ENCODE assay signal across 8 mouse cellular contexts in genomic region chr2:156311841-156312291, GRCm38 (mm10). TPM values are rescaled to one million over a fixed set of nuclear protein-coding genes. Genes with fewer than 3 reads are reported as not detected.
DNase-seq lines count a peak whose midpoint lies in the region; ATAC-seq and TF ChIP-seq lines count a peak whose summit lies in the region.

No protein-coding gene starts in this region.

- H3K9ac ChIP-seq in hindbrain, postnatal 0 days (replicated peaks; ENCODE audit: low read length): peak overlapping the region; percentile 86

- intact Hi-C loops in left cerebral cortex, postnatal 36 days (cut with DNase I): no loop called here

- peak overlapping the region; percentile 79 for H3K4me2 ChIP-seq in hindbrain, postnatal 0 days (ENCODE audit: low read depth, low read length)

- peak overlapping the region; percentile 78 for H3K4me3 ChIP-seq in hindbrain, postnatal 0 days (ENCODE audit: low read length)

- 2% methylated on average over 53 of the region's 53 CpGs for WGBS in hindbrain, postnatal 0 days

- TF ChIP-seq CTCF in hindbrain, postnatal 0 days (IDR thresholded peaks at IDR 0.05; ENCODE audit: low read depth): no peak

- H3K27me3 ChIP-seq in hindbrain, postnatal 0 days (ENCODE audit: insufficient read depth, low read length): no peaks in the 10 kb centered on the region

- H3K9me3 ChIP-seq in hindbrain, postnatal 0 days (ENCODE audit: low read length): no peaks in the 10 kb centered on the region

- 0 out of 2 replicates have a peak, but pooled peaks cover 4% of the 10 kb centered on the region for H3K36me3 ChIP-seq in hindbrain, postnatal 0 days (ENCODE audit: insufficient read depth, low read length)

- peak; percentile 46 for DNase-seq in cerebellum, adult 11 months
- no peak for DNase-seq in cerebellum, adult 9-11 months
- DNase-seq in cerebellum, postnatal 25 days: peak; percentile 76 to 78
- peak; percentile 77 for DNase-seq in gastrocnemius, postnatal 10 days
- DNase-seq in hindbrain, postnatal 0 days (ENCODE audit: low spot score): no peak
- DNase-seq in left cerebral cortex, postnatal 36 days (ENCODE audit: low spot score in 2 of 2): peak; percentile 70 to 76
- peak; percentile 50 to 70 for DNase-seq in spleen, adult 18-20 months

- ATAC-seq in hindbrain, postnatal 0 days: peak; percentile 76
- ATAC-seq in megakaryocyte progenitor cell, adult 5-6 weeks (replicated peaks; ENCODE audit: poor library complexity): peak; percentile 49

- H3K27ac ChIP-seq in hindbrain, postnatal 0 days: peak overlapping the region; percentile 98

- no peaks in the 10 kb centered on the region for H3K4me1 ChIP-seq in hindbrain, postnatal 0 days (ENCODE audit: insufficient read depth, low read length)

RNA-seq across cellular contexts. Expression of gene Cnbd2, which starts 0.2 kb away (rescaled TPM):
- 1 to 10 TPM; 1.5 to 1.7 TPM for total RNA-seq in gastrocnemius, postnatal 10 days (2021)
- 1.7 and 3.3 TPM in 2 replicates for total RNA-seq in hindbrain, postnatal 0 days (2014; rRNA removed)
- polyA plus RNA-seq in hindbrain, postnatal 0 days (2015; fragmentation: Nextera tagmentation; extraction: Ambion mirVana): 7.9 and 8.2 TPM in 2 replicates
- 1 to 10 TPM; 4.9 to 7.2 TPM for total RNA-seq in left cerebral cortex, postnatal 36 days (2021)
- 2.7 TPM in 2 replicates for total RNA-seq in megakaryocyte progenitor cell, adult 5-6 weeks (2015)
- total RNA-seq in megakaryocyte progenitor cell, adult 5-6 weeks (2017): 3.6 and 4.9 TPM in 2 replicates

RNA-seq across cellular contexts. Expression of gene Scand1, which starts 0.6 kb away (rescaled TPM):
- 10 to 100 TPM; 65.9 to 66.4 TPM for total RNA-seq in gastrocnemius, postnatal 10 days (2021)
- total RNA-seq in hindbrain, postnatal 0 days (2014; rRNA removed): 348 and 377 TPM in 2 replicates
- polyA plus RNA-seq in hindbrain, postnatal 0 days (2015; fragmentation: Nextera tagmentation; extraction: Ambion mirVana): 129 and 132 TPM in 2 replicates
- total RNA-seq in left cerebral cortex, postnatal 36 days (2021): 100 to 1,000 TPM in 1 of 2 experiments, 10 to 100 TPM in 1; 86.2 to 105 TPM
- total RNA-seq in megakaryocyte progenitor cell, adult 5-6 weeks (2015): 1.8 and 4.2 TPM in 2 replicates
- total RNA-seq in megakaryocyte progenitor cell, adult 5-6 weeks (2017): 5.6 and 17.2 TPM in 2 replicates

Comparison
In these comparisons a context has a peak if more than half of its experiments do, and no peak if none do; other contexts are left out.
1. DNase-seq: peak in cerebellum, adult 11 months (single experiment), cerebellum, postnatal 25 days (2 of 2), gastrocnemius, postnatal 10 days (single experiment), left cerebral cortex, postnatal 36 days (2 of 2) and spleen, adult 18-20 months (2 of 2); none in cerebellum, adult 9-11 months (single experiment) and hindbrain, postnatal 0 days (single experiment).